Mouse (Mus musculus): ENCODE measurements around the gene Pdha1. TPM values are rescaled to one million over a fixed set of nuclear protein-coding genes. Genes with fewer than 3 reads are reported as not detected.

Pdha1 gene
- polyA plus RNA-seq (2015; fragmentation: Nextera tagmentation; extraction: Ambion mirVana): 45.5 and 49.3 TPM in 2 replicates

- Histone ChIP-seq H3K4me2 (ENCODE audit: low read depth, low read length) (peak within 1 kb of the TSS; percentile 76), H3K27ac (ENCODE audit: low read depth) (peak within 1 kb of the TSS; percentile 90), H3K27me3 (ENCODE audit: insufficient read depth, low read length) (no peaks in the 10 kb centered on the region), H3K9me3 (ENCODE audit: low read length) (no peaks in the 10 kb centered on the region), H3K9ac (replicated peaks) (peak within 1 kb of the TSS; percentile 83), H3K36me3 (replicated peaks; ENCODE audit: insufficient read depth, low read length) (no peaks in the 10 kb centered on the region), H3K4me1 (ENCODE audit: insufficient read depth) (0 out of 2 replicates have a peak, but pooled peaks cover 9% of the 10 kb centered on the region), H3K4me3 (ENCODE audit: low read depth, low read length) (peak within 1 kb of the TSS; percentile 75)
- ATAC-seq (peak; percentile 97), DNase-seq (peak; percentile 87)
- 17% methylated on average over 52 of the region's 67 CpGs for WGBS (ENCODE audit: insufficient replicate concordance)
- TF ChIP-seq EP300 (IDR thresholded peaks at IDR 0.05; ENCODE audit: low read depth): no peak
- no peak for TF ChIP-seq CTCF (IDR thresholded peaks at IDR 0.05; ENCODE audit: low read depth)
Measured at GRCm38 (mm10) chrX:160137861-160138717, at the start of gene Pdha1. Gene Pdha1, minus strand, starts transcription at chrX:160138413.

- no peaks in the 10 kb centered on the region for H3K9me3 ChIP-seq (ENCODE audit: low read length)
- H3K36me3 ChIP-seq (replicated peaks; ENCODE audit: insufficient read depth, low read length): no peaks in the 10 kb centered on the region
- H3K9ac ChIP-seq (replicated peaks): no peak overlapping the region
- peaks cover 3% of the 10 kb centered on the region; the same call in 1 of the 2 replicates for H3K27me3 ChIP-seq (ENCODE audit: insufficient read depth, low read length)
- TF ChIP-seq CTCF (IDR thresholded peaks at IDR 0.05; ENCODE audit: low read depth) (peak; percentile 38), EP300 (IDR thresholded peaks at IDR 0.05; ENCODE audit: low read depth) (no peak)
- ATAC-seq (no peak), DNase-seq (no peak)
- H3K4me2 ChIP-seq (ENCODE audit: low read depth, low read length): no peak overlapping the region
- no peaks in the 10 kb centered on the region for H3K4me1 ChIP-seq (ENCODE audit: insufficient read depth)
- no peak overlapping the region for H3K27ac ChIP-seq (ENCODE audit: low read depth)
- no peak overlapping the region for H3K4me3 ChIP-seq (ENCODE audit: low read depth, low read length)
- WGBS (ENCODE audit: insufficient replicate concordance): 58% methylated on average over 3 of the region's 3 CpGs
Measured at GRCm38 (mm10) chrX:160179032-160179431, 40.8 kb upstream of the Pdha1 start.

DNA sequence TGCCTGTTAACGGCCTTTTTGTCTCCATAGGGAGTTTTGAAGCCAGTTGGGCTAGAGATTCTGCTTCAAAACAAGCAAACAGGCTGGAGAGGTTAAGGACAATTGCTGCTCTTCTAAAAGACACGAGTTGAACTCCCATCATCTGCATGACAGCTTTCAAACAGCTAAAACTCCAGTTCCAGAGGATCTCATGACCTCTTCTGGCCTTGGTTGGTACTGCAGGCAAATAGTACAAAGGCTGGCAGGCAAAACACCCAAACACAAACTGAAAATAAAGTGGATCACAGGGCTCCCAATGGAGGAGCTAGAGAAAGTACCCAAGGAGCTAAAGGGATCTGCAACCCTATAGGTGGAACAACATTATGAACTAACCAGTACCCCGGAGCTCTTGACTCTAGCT is 31.9 kb upstream of the Pdha1 start:
- H3K9me3 ChIP-seq (ENCODE audit: low read length): no peaks in the 10 kb centered on the region
- 18% methylated on average over 2 of the region's 3 CpGs for WGBS (ENCODE audit: insufficient replicate concordance)
- no peak overlapping the region for H3K4me2 ChIP-seq (ENCODE audit: low read depth, low read length)
- no peaks in the 10 kb centered on the region for H3K36me3 ChIP-seq (replicated peaks; ENCODE audit: insufficient read depth, low read length)
- ATAC-seq: no peak
- no peak overlapping the region for H3K4me3 ChIP-seq (ENCODE audit: low read depth, low read length)
- DNase-seq: peak; percentile 60
- no peaks in the 10 kb centered on the region for H3K27me3 ChIP-seq (ENCODE audit: insufficient read depth, low read length)
- H3K4me1 ChIP-seq (ENCODE audit: insufficient read depth): no peaks in the 10 kb centered on the region
- H3K27ac ChIP-seq (ENCODE audit: low read depth): no peak overlapping the region
- H3K9ac ChIP-seq (replicated peaks): no peak overlapping the region
- no peak for TF ChIP-seq EP300 (IDR thresholded peaks at IDR 0.05; ENCODE audit: low read depth)
- TF ChIP-seq CTCF (IDR thresholded peaks at IDR 0.05; ENCODE audit: low read depth): peak; percentile 78

DNA sequence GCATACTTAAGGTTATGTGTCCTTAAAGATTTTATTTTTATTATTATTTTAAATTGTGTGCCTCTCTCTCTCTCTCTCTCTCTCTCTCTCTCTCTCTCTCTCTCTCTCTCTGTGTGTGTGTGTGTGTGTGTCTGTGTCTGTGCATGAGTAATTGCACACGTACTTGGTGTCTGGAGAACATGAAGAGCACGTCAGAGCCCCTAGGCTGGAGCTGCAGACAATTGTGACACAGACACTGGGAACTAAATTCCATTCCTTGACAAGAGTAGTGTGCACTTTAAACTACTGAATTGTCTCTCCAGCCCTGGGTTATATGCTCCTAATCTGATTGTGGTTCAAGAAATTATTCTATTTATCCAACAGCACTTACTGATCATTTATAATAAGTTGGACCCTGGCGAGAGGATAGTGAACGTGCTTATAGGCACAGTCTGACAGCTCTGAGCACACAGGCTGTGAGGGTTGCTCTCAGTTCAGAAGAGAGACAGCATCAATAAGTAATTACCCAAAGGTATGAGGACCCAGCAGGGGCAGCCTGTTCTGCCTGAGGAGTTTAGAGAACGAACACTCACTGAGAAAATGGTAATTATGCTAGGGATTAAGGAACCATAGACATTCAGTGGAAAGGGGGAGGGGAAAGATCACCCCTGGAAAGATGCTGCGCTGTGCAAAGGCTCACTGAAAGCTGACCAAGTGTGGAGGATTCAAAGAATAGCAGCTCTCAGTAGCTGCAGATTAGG is 28.2 kb upstream of the Pdha1 start:
- 51% methylated on average over 6 of the region's 6 CpGs for WGBS (ENCODE audit: insufficient replicate concordance)
- no peaks in the 10 kb centered on the region for H3K27me3 ChIP-seq (ENCODE audit: insufficient read depth, low read length)
- ATAC-seq (no peak), DNase-seq (no peak)
- no peak for TF ChIP-seq EP300 (IDR thresholded peaks at IDR 0.05; ENCODE audit: low read depth)
- no peak for TF ChIP-seq CTCF (IDR thresholded peaks at IDR 0.05; ENCODE audit: low read depth)
- H3K27ac ChIP-seq (ENCODE audit: low read depth): no peak overlapping the region
- H3K36me3 ChIP-seq (replicated peaks; ENCODE audit: insufficient read depth, low read length): no peaks in the 10 kb centered on the region
- no peak overlapping the region for H3K4me2 ChIP-seq (ENCODE audit: low read depth, low read length)
- no peak overlapping the region for H3K4me3 ChIP-seq (ENCODE audit: low read depth, low read length)
- no peak overlapping the region for H3K9ac ChIP-seq (replicated peaks)
- no peaks in the 10 kb centered on the region for H3K4me1 ChIP-seq (ENCODE audit: insufficient read depth)
- no peaks in the 10 kb centered on the region for H3K9me3 ChIP-seq (ENCODE audit: low read length)

DNA sequence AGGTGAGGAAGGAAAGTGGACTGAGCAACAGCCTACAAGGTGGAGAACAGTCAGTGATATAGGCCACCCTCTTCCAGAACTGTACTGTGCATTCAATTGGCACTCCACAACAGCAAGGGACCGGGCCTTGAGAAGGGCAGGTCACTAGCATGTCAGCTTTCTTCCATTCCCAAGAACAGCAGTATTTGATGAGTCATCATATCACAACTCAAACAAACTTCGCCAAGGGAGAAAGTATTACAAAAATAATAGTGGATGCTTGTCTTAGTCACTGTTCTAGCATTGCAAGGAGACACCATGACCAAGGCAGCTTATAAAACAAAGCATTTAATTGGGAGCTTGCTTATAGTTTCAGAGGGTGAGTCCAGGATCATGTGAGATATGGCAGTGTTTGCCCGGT is 26.0 kb upstream of the Pdha1 start:
- H3K27me3 ChIP-seq (ENCODE audit: insufficient read depth, low read length): no peaks in the 10 kb centered on the region
- no peak overlapping the region for H3K4me3 ChIP-seq (ENCODE audit: low read depth, low read length)
- DNase-seq: no peak
- 64% methylated on average over 3 of the region's 3 CpGs for WGBS (ENCODE audit: insufficient replicate concordance)
- no peak overlapping the region for H3K27ac ChIP-seq (ENCODE audit: low read depth)
- H3K4me2 ChIP-seq (ENCODE audit: low read depth, low read length): no peak overlapping the region
- no peak for ATAC-seq
- no peak for TF ChIP-seq EP300 (IDR thresholded peaks at IDR 0.05; ENCODE audit: low read depth)
- no peak for TF ChIP-seq CTCF (IDR thresholded peaks at IDR 0.05; ENCODE audit: low read depth)
- no peaks in the 10 kb centered on the region for H3K9me3 ChIP-seq (ENCODE audit: low read length)
- no peaks in the 10 kb centered on the region for H3K4me1 ChIP-seq (ENCODE audit: insufficient read depth)
- no peak overlapping the region for H3K9ac ChIP-seq (replicated peaks)
- H3K36me3 ChIP-seq (replicated peaks; ENCODE audit: insufficient read depth, low read length): no peaks in the 10 kb centered on the region

DNA sequence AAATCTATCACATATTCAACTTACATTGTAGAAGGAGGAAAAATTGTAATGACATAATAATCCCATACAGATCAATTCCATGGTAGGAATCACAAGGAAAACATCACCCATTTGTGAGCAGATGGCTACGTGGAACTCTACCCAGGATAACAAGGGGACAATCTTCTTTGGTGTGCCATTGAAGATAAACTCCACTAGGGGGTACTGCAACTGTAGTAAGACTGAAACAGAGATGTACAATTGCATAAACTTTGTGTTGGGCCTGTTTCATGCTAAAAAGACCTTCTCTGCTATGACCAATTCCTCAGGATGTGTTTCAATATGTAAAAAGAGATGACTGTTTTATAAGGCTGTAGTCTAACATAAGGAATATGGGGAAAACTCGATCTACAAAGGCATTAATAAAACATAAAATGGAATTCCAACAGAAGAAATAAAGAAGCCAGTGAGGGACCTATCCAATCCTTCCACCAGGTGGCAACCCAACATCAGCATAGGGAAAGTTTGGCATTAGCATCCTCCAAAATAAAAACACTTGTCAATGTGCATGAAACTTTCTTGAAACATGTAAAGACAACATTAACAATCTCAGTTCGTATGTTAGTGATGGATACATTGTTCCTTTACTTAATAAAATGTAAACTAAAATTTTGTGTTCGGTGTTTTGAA is 15.1 kb upstream of the Pdha1 start:
- Histone ChIP-seq H3K27ac (ENCODE audit: low read depth) (no peak overlapping the region), H3K27me3 (ENCODE audit: insufficient read depth, low read length) (no peaks in the 10 kb centered on the region), H3K4me1 (ENCODE audit: insufficient read depth) (no peaks in the 10 kb centered on the region), H3K4me2 (ENCODE audit: low read depth, low read length) (no peak overlapping the region), H3K9ac (replicated peaks) (no peak overlapping the region), H3K9me3 (ENCODE audit: low read length) (no peaks in the 10 kb centered on the region), H3K4me3 (ENCODE audit: low read depth, low read length) (no peak overlapping the region), H3K36me3 (replicated peaks; ENCODE audit: insufficient read depth, low read length) (no peaks in the 10 kb centered on the region)
- no peak for TF ChIP-seq EP300 (IDR thresholded peaks at IDR 0.05; ENCODE audit: low read depth)
- TF ChIP-seq CTCF (IDR thresholded peaks at IDR 0.05; ENCODE audit: low read depth): peak; percentile 54
- no peak for DNase-seq
- no peak for ATAC-seq
- WGBS (ENCODE audit: insufficient replicate concordance): 51% methylated on average over 4 of the region's 4 CpGs
